Comparison of ENCODE assay signal across 9 mouse cellular contexts in the genomic region with DNA sequence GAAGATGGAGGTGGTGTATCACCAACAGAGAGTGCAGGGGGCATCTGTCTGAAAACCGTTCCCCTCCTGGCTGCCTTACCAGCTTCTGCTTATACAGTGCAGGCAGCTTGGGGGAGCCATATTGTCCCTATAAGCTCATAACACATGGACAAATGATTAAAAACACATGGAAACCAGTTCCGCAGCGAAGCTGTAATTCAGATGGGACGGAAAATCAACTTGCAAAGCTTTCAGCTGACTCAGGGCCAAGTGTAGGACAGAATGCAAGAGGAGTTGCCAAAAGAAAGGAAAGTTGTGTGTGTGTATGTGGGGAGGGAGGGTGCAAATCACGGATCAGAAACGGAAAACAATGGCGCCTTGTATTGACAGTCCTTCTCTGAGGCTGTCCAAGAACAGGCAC. TPM values are rescaled to one million over a fixed set of nuclear protein-coding genes. Genes with fewer than 3 reads are reported as not detected.
DNase-seq lines count a peak whose midpoint lies in the region; ATAC-seq and TF ChIP-seq lines count a peak whose summit lies in the region.
"Had no signal": no experiment of that assay in that cellular context is flagged by ENCODE, and none has a peak within 500 bp of the region (broad histone marks: within the 10 kb centered on the region; RNA-seq: fewer than 3 reads in every experiment).

No protein-coding gene starts in this region.

- no peaks in the 10 kb centered on the region for H3K4me1 ChIP-seq in kidney, embryonic 16.5 days (ENCODE audit: insufficient read depth, low read length)
- no peaks in the 10 kb centered on the region for H3K4me1 ChIP-seq in kidney, adult 2 months (ENCODE audit: control insufficient read depth, insufficient read depth, low read length)
- peaks cover 30% of the 10 kb centered on the region for H3K4me1 ChIP-seq in embryonic facial prominence, embryonic 13.5 days
- H3K4me1 ChIP-seq: liver, embryonic 13.5 days had no signal

- DNase-seq in kidney, adult 2 months: no peak
- DNase-seq in brain, embryonic 18.5 days (ENCODE audit: low read depth, low spot score): peak; percentile 65
- DNase-seq in layer of hippocampus, postnatal 14 days (ENCODE audit: low spot score in 2 of 2): peak; percentile 29 to 56
- DNase-seq in urinary bladder, adult 2 months (ENCODE audit: low spot score): no peak
- DNase-seq in adrenal gland, postnatal 36 days: no peak
- DNase-seq: liver, embryonic 13.5 days had no signal

- H3K9ac ChIP-seq in kidney, embryonic 16.5 days (replicated peaks; ENCODE audit: low read length): no peak overlapping the region
- H3K9ac ChIP-seq in embryonic facial prominence, embryonic 13.5 days: no peak overlapping the region
- H3K9ac ChIP-seq: liver, embryonic 13.5 days had no signal

- no peak for TF ChIP-seq CTCF in kidney, adult 2 months (conservative IDR thresholded peaks at IDR 0.05; ENCODE audit: insufficient read depth, insufficient read length, low read depth, low read length)

- no peaks in the 10 kb centered on the region for H3K36me3 ChIP-seq in kidney, embryonic 16.5 days (ENCODE audit: insufficient read depth, low read length)
- no peaks in the 10 kb centered on the region for H3K36me3 ChIP-seq in kidney, adult 2 months (ENCODE audit: control insufficient read depth, insufficient read depth, low read length)
- H3K36me3 ChIP-seq in embryonic facial prominence, embryonic 13.5 days: no peaks in the 10 kb centered on the region
- H3K36me3 ChIP-seq: liver, embryonic 13.5 days had no signal

- H3K4me3 ChIP-seq in kidney, embryonic 16.5 days (ENCODE audit: low read length): no peak overlapping the region
- no peak overlapping the region for H3K4me3 ChIP-seq in kidney, adult 2 months (ENCODE audit: insufficient read depth, low read depth, low read length)
- no peak overlapping the region for H3K4me3 ChIP-seq in embryonic facial prominence, embryonic 13.5 days
- H3K4me3 ChIP-seq: liver, embryonic 13.5 days had no signal

- peak; percentile 71 for ATAC-seq in kidney, embryonic 16.5 days (ENCODE audit: low FRiP score, low TSS enrichment)
- ATAC-seq in embryonic facial prominence, embryonic 13.5 days (ENCODE audit: insufficient number of reproducible peaks, insufficient read depth, low FRiP score, low TSS enrichment, low read depth): peak; percentile 83
- no peak for ATAC-seq in erythroid progenitor cell, adult 5-6 weeks (replicated peaks; ENCODE audit: low FRiP score, poor library complexity, severe bottlenecking)

- H3K4me2 ChIP-seq in kidney, embryonic 16.5 days (replicated peaks; ENCODE audit: low read depth, low read length): no peak overlapping the region
- peak overlapping the region; percentile 30 for H3K4me2 ChIP-seq in embryonic facial prominence, embryonic 13.5 days
- H3K4me2 ChIP-seq: liver, embryonic 13.5 days had no signal

- H3K27ac ChIP-seq in kidney, embryonic 16.5 days (ENCODE audit: low read length): peak overlapping the region; percentile 48; the same call in 1 of the 2 replicates
- H3K27ac ChIP-seq in kidney, adult 2 months (ENCODE audit: insufficient read depth, low read depth, low read length): no peak overlapping the region
- peak overlapping the region; percentile 94 for H3K27ac ChIP-seq in embryonic facial prominence, embryonic 13.5 days
- H3K27ac ChIP-seq: liver, embryonic 13.5 days had no signal

- no peaks in the 10 kb centered on the region for H3K27me3 ChIP-seq in kidney, embryonic 16.5 days (ENCODE audit: insufficient read depth, low read length)
- H3K27me3 ChIP-seq in kidney, adult 2 months (replicated peaks; ENCODE audit: control insufficient read depth, insufficient read depth, low read length): no peaks in the 10 kb centered on the region
- H3K27me3 ChIP-seq in embryonic facial prominence, embryonic 13.5 days: no peaks in the 10 kb centered on the region
- H3K27me3 ChIP-seq: liver, embryonic 13.5 days had no signal

- 55% methylated on average over 7 of the region's 7 CpGs for WGBS in kidney, embryonic 16.5 days
- 82% methylated on average over 7 of the region's 7 CpGs for WGBS in kidney, adult 2 months
- 28% methylated on average over 7 of the region's 7 CpGs for WGBS in embryonic facial prominence, embryonic 13.5 days

- no peaks in the 10 kb centered on the region for H3K9me3 ChIP-seq in kidney, embryonic 16.5 days (ENCODE audit: low read length)
- H3K9me3 ChIP-seq in embryonic facial prominence, embryonic 13.5 days: no peaks in the 10 kb centered on the region
- H3K9me3 ChIP-seq: liver, embryonic 13.5 days had no signal

- TF ChIP-seq POLR2A in kidney, adult 2 months (IDR thresholded peaks at IDR 0.05; ENCODE audit: low read depth, low read length): no peak

RNA-seq across cellular contexts. Expression of a gene that starts 6.1 kb away (rescaled TPM):
- not detected in 2 replicates for polyA plus RNA-seq in kidney, embryonic 16.5 days (2015; fragmentation: Nextera tagmentation; extraction: Ambion mirVana)
- not detected in 2 replicates for polyA plus RNA-seq in kidney, adult 2 months (2012; rRNA removed)
- polyA plus RNA-seq in embryonic facial prominence, embryonic 13.5 days (2015; fragmentation: Nextera tagmentation; extraction: Ambion mirVana): 0.27 TPM in 1 of 2 replicates, not detected in the other
- total RNA-seq in layer of hippocampus, postnatal 14 days (2021): not detected
- polyA plus RNA-seq in urinary bladder, adult 2 months (2012; rRNA removed): not detected in 2 replicates
- total RNA-seq in adrenal gland, postnatal 36 days (2021): not detected
- not detected in 2 replicates for total RNA-seq in erythroid progenitor cell, adult 5-6 weeks (2015; ENCODE audit: low replicate concordance)
- not detected in 2 replicates for total RNA-seq in erythroid progenitor cell, adult 5-6 weeks (2017; ENCODE audit: low replicate concordance)
- polyA plus RNA-seq: liver, embryonic 13.5 days had no signal

RNA-seq across cellular contexts. Expression of a gene that starts 31.3 kb away (rescaled TPM):
- 12.2 and 16.4 TPM in 2 replicates for polyA plus RNA-seq in kidney, embryonic 16.5 days (2015; fragmentation: Nextera tagmentation; extraction: Ambion mirVana)
- polyA plus RNA-seq in kidney, adult 2 months (2012; rRNA removed): 3.4 and 3.6 TPM in 2 replicates
- 12.7 and 13.1 TPM in 2 replicates for polyA plus RNA-seq in embryonic facial prominence, embryonic 13.5 days (2015; fragmentation: Nextera tagmentation; extraction: Ambion mirVana)
- total RNA-seq in layer of hippocampus, postnatal 14 days (2021): 10 to 100 TPM; 43.7 to 46.7 TPM
- polyA plus RNA-seq in urinary bladder, adult 2 months (2012; rRNA removed): 7.1 and 8.6 TPM in 2 replicates
- total RNA-seq in adrenal gland, postnatal 36 days (2021): 10 to 100 TPM; 19.0 to 20.3 TPM
- 3.6 and 4.6 TPM in 2 replicates for total RNA-seq in erythroid progenitor cell, adult 5-6 weeks (2015; ENCODE audit: low replicate concordance)
- 0.23 and 1.7 TPM in 2 replicates for total RNA-seq in erythroid progenitor cell, adult 5-6 weeks (2017; ENCODE audit: low replicate concordance)

Comparison
In these comparisons a context has a peak if more than half of its experiments do, and no peak if none do; other contexts are left out.
1. DNase-seq: peak in brain, embryonic 18.5 days (single experiment) and layer of hippocampus, postnatal 14 days (2 of 2); none in kidney, adult 2 months (single experiment), urinary bladder, adult 2 months (single experiment) and adrenal gland, postnatal 36 days (0 of 2).